Mouse (Mus musculus): ENCODE data around the gene Stac3. TPM values are rescaled to one million over a fixed set of nuclear protein-coding genes. Genes with fewer than 3 reads are reported as not detected.
A peak's percentile ranks its signal among the peaks of the same experiment; 100 is the strongest.

Stac3 gene
- polyA plus RNA-seq, 1 experiment from 2014 or later = 2.4 TPM

DNA sequence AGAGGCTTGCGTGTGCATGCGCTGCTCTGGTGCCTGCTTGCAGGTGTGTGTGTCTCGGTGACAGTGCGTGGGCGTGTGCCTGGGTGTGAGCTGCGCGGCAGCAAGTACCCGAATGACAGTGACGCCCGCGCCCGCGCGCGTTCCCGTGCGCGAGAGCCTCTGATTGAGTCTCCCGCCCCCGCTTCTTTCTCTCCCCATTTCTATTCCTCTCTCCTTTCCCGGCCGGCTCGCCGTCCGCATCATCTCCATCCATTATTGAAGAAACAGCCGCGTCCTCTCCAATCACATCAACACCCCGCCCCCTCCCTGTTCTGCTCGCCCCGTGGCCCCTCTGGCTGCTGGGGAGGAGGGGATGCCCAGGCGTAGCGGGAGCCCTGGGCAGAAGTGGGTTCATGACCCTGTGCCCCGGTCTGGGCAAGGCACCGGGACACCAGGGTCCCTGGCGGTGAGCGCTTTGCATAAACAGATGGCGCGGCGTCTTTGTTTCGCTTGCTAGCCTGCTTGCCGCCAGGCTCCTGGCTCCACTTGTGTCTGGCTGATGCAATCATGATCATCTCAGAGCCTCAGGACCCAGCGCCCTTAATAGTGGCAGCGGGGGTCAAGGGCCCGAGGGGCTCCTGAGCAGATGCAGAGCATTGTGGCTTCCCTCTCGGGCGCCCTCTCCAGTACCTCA is 10.3 kb downstream of the Stac3 start:
- Histone ChIP-seq H3K4me2 (peak overlapping the region; percentile 83), H3K9ac (peak overlapping the region; percentile 81), H3K4me1 (replicated peaks) (peaks cover 91% of the 10 kb centered on the region), H3K36me3 (no peaks in the 10 kb centered on the region), H3K4me3 (peak overlapping the region; percentile 42), H3K27me3 (peaks cover 48% of the 10 kb centered on the region), H3K9me3 (no peaks in the 10 kb centered on the region), H3K27ac (replicated peaks) (peak overlapping the region; percentile 99)
- 0 out of 2 replicates have a peak, but pooled peaks have one; percentile 1 for ATAC-seq (ENCODE audit: low read depth)
- under 1% methylated on average over 43 of the region's 46 CpGs for WGBS

DNA sequence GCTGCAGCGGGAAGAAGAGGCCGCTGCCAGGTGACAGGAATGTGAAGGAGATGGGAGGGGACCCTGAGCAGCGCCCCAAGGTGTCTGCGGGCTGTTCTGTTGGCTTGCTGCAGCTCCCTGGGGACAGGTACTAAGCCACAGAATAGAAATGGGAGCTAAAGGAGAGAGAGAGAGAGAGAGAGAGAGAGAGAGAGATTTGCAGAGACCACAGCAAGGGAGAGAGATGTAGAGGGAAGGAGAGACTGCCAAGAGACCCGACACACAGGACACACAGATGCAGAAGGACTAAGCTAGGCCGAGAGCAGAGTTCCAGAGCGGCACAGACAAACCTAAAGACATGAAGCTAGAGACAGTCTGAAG is 10.8 kb downstream of the Stac3 start:
- no peak for ATAC-seq (ENCODE audit: low read depth)
- Histone ChIP-seq H3K4me1 (replicated peaks) (peaks cover 96% of the 10 kb centered on the region), H3K27ac (replicated peaks) (peak overlapping the region; percentile 99), H3K36me3 (no peaks in the 10 kb centered on the region), H3K9me3 (no peaks in the 10 kb centered on the region), H3K27me3 (peaks cover 48% of the 10 kb centered on the region), H3K4me3 (peak overlapping the region; percentile 42), H3K9ac (peak overlapping the region; percentile 81), H3K4me2 (peak overlapping the region; percentile 83)
- WGBS = 7% methylated on average over 7 of the region's 7 CpGs

DNA sequence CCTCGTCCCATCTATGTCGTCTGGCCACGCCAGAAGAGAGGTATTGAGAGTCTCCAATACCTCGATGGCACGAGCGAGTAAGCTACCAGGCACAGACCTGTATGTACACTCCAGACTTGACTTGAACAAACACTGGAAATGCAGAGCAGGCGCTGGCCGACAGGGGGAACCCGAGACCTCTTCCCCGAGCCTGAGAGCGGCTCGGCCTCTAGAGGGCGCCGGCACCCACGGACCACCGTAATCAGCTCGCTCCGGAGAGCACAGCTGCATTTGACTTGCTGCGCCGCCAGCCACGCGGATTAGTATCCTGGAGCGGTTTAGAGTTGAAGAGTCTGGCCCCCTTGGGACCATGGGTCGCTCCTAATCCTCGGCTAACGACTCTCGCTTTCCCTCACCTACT is 11.3 kb downstream of the Stac3 start:
- Histone ChIP-seq H3K9ac (peak overlapping the region; percentile 81), H3K4me2 (peak overlapping the region; percentile 83), H3K36me3 (peaks cover 3% of the 10 kb centered on the region), H3K4me1 (replicated peaks) (peaks cover 97% of the 10 kb centered on the region), H3K4me3 (peak overlapping the region; percentile 42; the same call in 1 of the 2 replicates), H3K27ac (replicated peaks) (peak overlapping the region; percentile 99), H3K9me3 (no peaks in the 10 kb centered on the region), H3K27me3 (peaks cover 51% of the 10 kb centered on the region)
- peak; percentile 15; the same call in 1 of the 2 replicates for ATAC-seq (ENCODE audit: low read depth)
- under 1% methylated on average over 27 of the region's 27 CpGs for WGBS

GRCm38 (mm10) chr10:127513501-127514091 is 12.1 kb downstream of the Stac3 start:
- H3K9me3 ChIP-seq = no peaks in the 10 kb centered on the region
- peaks cover 95% of the 10 kb centered on the region for H3K4me1 ChIP-seq (replicated peaks)
- under 1% methylated on average over 16 of the region's 16 CpGs for WGBS
- H3K36me3 ChIP-seq = peaks cover 11% of the 10 kb centered on the region
- peak overlapping the region; percentile 59 for H3K9ac ChIP-seq
- peak overlapping the region; percentile 99 for H3K27ac ChIP-seq (replicated peaks)
- H3K4me3 ChIP-seq = no peak overlapping the region
- no peak for ATAC-seq (ENCODE audit: low read depth)
- peak overlapping the region; percentile 83 for H3K4me2 ChIP-seq
- peaks cover 57% of the 10 kb centered on the region for H3K27me3 ChIP-seq

- peaks cover 15% of the 10 kb centered on the region for H3K36me3 ChIP-seq
- no peak overlapping the region for H3K4me3 ChIP-seq
- peak overlapping the region; percentile 99 for H3K27ac ChIP-seq (replicated peaks)
- H3K9me3 ChIP-seq = no peaks in the 10 kb centered on the region
- peaks cover 88% of the 10 kb centered on the region for H3K4me1 ChIP-seq (replicated peaks)
- peak overlapping the region; percentile 83 for H3K4me2 ChIP-seq
- H3K9ac ChIP-seq = 0 out of 2 replicates have a peak overlapping the region, but pooled peaks have one; percentile 59
- peaks cover 57% of the 10 kb centered on the region for H3K27me3 ChIP-seq
- no peak for ATAC-seq (ENCODE audit: low read depth)
- WGBS = 11% methylated on average over 13 of the region's 13 CpGs
Measured at GRCm38 (mm10) chr10:127514111-127514698, 12.7 kb downstream of the Stac3 start.

DNA sequence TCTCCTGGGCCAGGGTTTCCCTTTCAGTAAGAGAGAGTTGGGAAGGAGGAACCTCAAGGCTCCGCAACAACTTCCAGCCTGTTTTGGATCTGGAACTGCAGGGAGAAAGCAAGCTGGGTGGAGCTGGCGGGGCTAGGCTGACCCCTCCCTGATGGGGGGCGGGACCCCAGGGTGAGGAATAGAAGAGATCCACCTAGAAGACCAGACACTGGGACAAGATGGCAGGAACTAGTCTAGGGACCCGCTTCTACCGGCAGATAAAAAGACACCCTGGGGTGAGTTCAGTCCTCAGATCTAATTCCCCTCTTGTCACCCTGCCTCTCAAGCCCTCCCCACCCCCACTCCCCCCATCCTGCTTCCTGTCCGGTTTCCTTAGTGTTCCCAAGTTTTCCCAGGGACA is 13.3 kb downstream of the Stac3 start, which contains the start of gene Ndufa4l2:
Gene Ndufa4l2, plus strand, starts transcription at position 204 of the 400 bp plus-strand sequence.
- H3K4me3 ChIP-seq = no peak within 1 kb of the TSS
- 17% methylated on average over 6 of the region's 6 CpGs for WGBS
- peaks cover 57% of the 10 kb centered on the region for H3K27me3 ChIP-seq
- peak within 1 kb of the TSS; percentile 83 for H3K4me2 ChIP-seq
- H3K36me3 ChIP-seq = peaks cover 17% of the 10 kb centered on the region
- ATAC-seq (ENCODE audit: low read depth) = no peak
- H3K4me1 ChIP-seq (replicated peaks) = peaks cover 83% of the 10 kb centered on the region
- H3K9me3 ChIP-seq = no peaks in the 10 kb centered on the region
- peak within 1 kb of the TSS; percentile 59 for H3K9ac ChIP-seq
- H3K27ac ChIP-seq (replicated peaks) = peak within 1 kb of the TSS; percentile 99

- peaks cover 79% of the 10 kb centered on the region for H3K4me1 ChIP-seq (replicated peaks)
- WGBS = 26% methylated on average over 9 of the region's 9 CpGs
- H3K9me3 ChIP-seq = no peaks in the 10 kb centered on the region
- H3K4me3 ChIP-seq = no peak overlapping the region
- peak overlapping the region; percentile 39; the same call in 1 of the 2 replicates for H3K4me2 ChIP-seq
- H3K36me3 ChIP-seq = peaks cover 22% of the 10 kb centered on the region
- H3K27me3 ChIP-seq = peaks cover 52% of the 10 kb centered on the region
- no peak overlapping the region for H3K9ac ChIP-seq
- no peak overlapping the region for H3K27ac ChIP-seq (replicated peaks)
- no peak for ATAC-seq (ENCODE audit: low read depth)
Measured at GRCm38 (mm10) chr10:127515271-127515982, 13.9 kb downstream of the Stac3 start.

DNA sequence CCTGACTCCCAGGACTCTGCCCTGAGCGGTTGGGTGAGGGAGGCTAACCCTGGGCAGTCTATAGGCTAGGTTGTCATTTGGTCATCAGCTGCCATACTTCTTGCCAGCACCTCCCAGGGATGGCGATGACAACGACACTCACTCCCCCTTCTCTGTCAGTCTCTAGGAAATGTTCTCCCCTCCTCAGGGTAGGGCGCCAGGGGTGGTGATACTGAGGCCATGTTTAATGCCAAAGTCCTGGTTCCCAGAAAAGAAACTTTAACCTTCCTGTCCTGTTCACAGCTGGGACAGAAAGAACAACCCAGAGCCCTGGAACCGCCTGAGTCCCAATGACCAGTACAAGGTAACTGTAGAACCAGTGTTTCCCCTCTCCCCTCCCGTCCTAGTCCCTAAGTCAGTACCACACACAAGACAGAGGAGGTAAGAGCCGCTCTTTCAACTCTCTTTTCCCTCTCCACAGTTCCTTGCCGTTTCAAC is 14.5 kb downstream of the Stac3 start:
- H3K9ac ChIP-seq = no peak overlapping the region
- peaks cover 46% of the 10 kb centered on the region for H3K27me3 ChIP-seq
- no peak for ATAC-seq (ENCODE audit: low read depth)

DNA sequence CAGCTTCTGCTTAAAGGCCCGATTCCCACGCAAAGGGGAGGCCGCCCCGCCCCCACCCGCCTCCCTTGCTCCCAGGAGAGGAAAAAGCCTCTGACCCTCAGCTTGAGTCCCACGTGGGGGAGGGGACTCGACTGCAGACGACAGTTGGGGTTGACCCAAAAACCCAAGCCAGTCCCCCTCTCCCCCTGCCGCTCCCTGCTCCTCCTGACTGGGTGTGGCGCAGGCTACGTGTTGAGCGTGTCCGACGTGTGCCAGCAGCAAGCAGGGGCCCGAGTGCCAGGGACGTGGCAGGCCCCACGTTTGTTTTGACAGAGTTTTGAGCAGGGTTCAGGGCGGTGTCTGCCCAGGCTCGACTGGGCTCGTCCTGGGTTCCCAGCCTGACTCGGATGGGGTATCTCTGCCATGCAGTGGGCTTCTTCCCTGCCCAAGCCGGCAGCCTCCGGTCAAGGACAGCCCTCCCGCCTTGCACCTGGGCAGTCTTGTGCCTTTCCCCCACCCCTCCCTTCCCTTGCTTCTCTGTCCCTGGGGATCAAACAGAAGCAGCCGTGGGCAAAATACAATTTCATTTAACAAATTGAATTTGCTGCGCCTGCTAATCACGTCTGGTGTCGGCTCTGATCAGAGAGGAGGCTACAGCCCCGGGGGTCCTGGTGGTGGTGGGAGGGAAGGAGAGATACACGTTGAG is 15.2 kb downstream of the Stac3 start:
- WGBS = 2% methylated on average over 29 of the region's 30 CpGs
- H3K9ac ChIP-seq = 0 out of 2 replicates have a peak overlapping the region, but pooled peaks have one; percentile 31
- 0 out of 2 replicates have a peak overlapping the region, but pooled peaks have one; percentile 3 for H3K4me3 ChIP-seq
- no peak for ATAC-seq (ENCODE audit: low read depth)
- peak overlapping the region; percentile 39 for H3K4me2 ChIP-seq
- peaks cover 46% of the 10 kb centered on the region for H3K27me3 ChIP-seq
- H3K36me3 ChIP-seq = peaks cover 22% of the 10 kb centered on the region
- peaks cover 79% of the 10 kb centered on the region for H3K4me1 ChIP-seq (replicated peaks)
- H3K9me3 ChIP-seq = no peaks in the 10 kb centered on the region
- peak overlapping the region; percentile 42; the same call in 1 of the 2 replicates for H3K27ac ChIP-seq (replicated peaks)

More for the DNA sequence above, 14.5 kb downstream of the Stac3 start:
- H3K4me3 ChIP-seq = no peak overlapping the region
- H3K36me3 ChIP-seq = peaks cover 22% of the 10 kb centered on the region
- H3K4me2 ChIP-seq = peak overlapping the region; percentile 39
- peak overlapping the region; percentile 42; the same call in 1 of the 2 replicates for H3K27ac ChIP-seq (replicated peaks)
- no peaks in the 10 kb centered on the region for H3K9me3 ChIP-seq
- peaks cover 79% of the 10 kb centered on the region for H3K4me1 ChIP-seq (replicated peaks)
- 19% methylated on average over 8 of the region's 8 CpGs for WGBS

GRCm38 (mm10) chr10:127517941-127518340 is 16.5 kb downstream of the Stac3 start:
- Histone ChIP-seq H3K4me1 (replicated peaks) (peaks cover 72% of the 10 kb centered on the region), H3K9ac (no peak overlapping the region), H3K27ac (replicated peaks) (no peak overlapping the region), H3K9me3 (no peaks in the 10 kb centered on the region), H3K4me2 (no peak overlapping the region), H3K4me3 (no peak overlapping the region), H3K27me3 (peaks cover 46% of the 10 kb centered on the region), H3K36me3 (peaks cover 22% of the 10 kb centered on the region)
- 94% methylated on average over 22 of the region's 22 CpGs for WGBS
- no peak for ATAC-seq (ENCODE audit: low read depth)

- Histone ChIP-seq H3K27ac (replicated peaks) (no peak overlapping the region), H3K4me2 (no peak overlapping the region), H3K9me3 (no peaks in the 10 kb centered on the region), H3K27me3 (peaks cover 47% of the 10 kb centered on the region), H3K9ac (no peak overlapping the region), H3K4me3 (no peak overlapping the region), H3K36me3 (peaks cover 22% of the 10 kb centered on the region), H3K4me1 (replicated peaks) (peaks cover 60% of the 10 kb centered on the region)
- ATAC-seq (ENCODE audit: low read depth) = no peak
- WGBS = 89% methylated on average over 25 of the region's 26 CpGs
Measured at GRCm38 (mm10) chr10:127519041-127519701, 17.7 kb downstream of the Stac3 start.

Measured in neural tube, embryonic 13.5 days (tissue).